Mouse (Mus musculus): ENCODE results near the gene Fam161b. TPM values are rescaled to one million over a fixed set of nuclear protein-coding genes. Genes with fewer than 3 reads are reported as not detected.

Gene Fam161b
- 0.47 TPM for total RNA-seq (2023)

GRCm38 (mm10) chr12:84361555-84362489 is at the start of gene Fam161b, which contains the start of gene Coq6:
Gene Fam161b (minus strand): TSS chr12:84361833.
Gene Coq6 (plus strand): TSS chr12:84361657.

GRCm38 (mm10) chr12:84408819-84409507 is 47.3 kb upstream of the Fam161b start, which contains the start of the genes Entpd5 and Bbof1:
Gene Entpd5 (minus strand): TSS chr12:84409029.
Gene Bbof1 (plus strand): TSS chr12:84409071.

GRCm38 (mm10) chr12:84316721-84317621 is 44.7 kb downstream of the Fam161b start, which contains the start of gene Zfp410:
Gene Zfp410 (plus strand): TSS chr12:84316852.

Other genes with a start within 250 kb of the Fam161b start
- gene Dnal1, start 247.5 kb downstream of the Fam161b start, total RNA-seq (2023): 0.33 TPM
- 11.9 TPM for gene Pnma1, start 213.3 kb downstream of the Fam161b start, total RNA-seq (2023)
- 163 TPM for gene Elmsan1, start 143.0 kb downstream of the Fam161b start, total RNA-seq (2023)
- gene Ptgr2, start 76.6 kb downstream of the Fam161b start, total RNA-seq (2023): 15.2 TPM
- 63.9 TPM for gene Zfp410, start 45.0 kb downstream of the Fam161b start, total RNA-seq (2023)
- gene Coq6, start 176 bp downstream of the Fam161b start, total RNA-seq (2023): 22.0 TPM
- 34.9 TPM for gene Entpd5, start 47.2 kb upstream of the Fam161b start, total RNA-seq (2023)
- 1.2 TPM for gene Bbof1, start 47.2 kb upstream of the Fam161b start, total RNA-seq (2023)
- gene Rnf113a2, start 55.4 kb upstream of the Fam161b start, total RNA-seq (2023): 38.7 TPM
- gene Aldh6a1, start 89.2 kb upstream of the Fam161b start, total RNA-seq (2023): 9.3 TPM
- 17.3 TPM for gene Lin52, start 89.6 kb upstream of the Fam161b start, total RNA-seq (2023)
- not detected for gene Vsx2, start 207.9 kb upstream of the Fam161b start, total RNA-seq (2023)